Mouse (Mus musculus): ENCODE measurements around the gene Cd72. TPM values are rescaled to one million over a fixed set of nuclear protein-coding genes. Genes with fewer than 3 reads are reported as not detected.

Cd72 gene
- polyA plus RNA-seq, 1 experiment from 2014 or later, result 2.9 TPM

DNA sequence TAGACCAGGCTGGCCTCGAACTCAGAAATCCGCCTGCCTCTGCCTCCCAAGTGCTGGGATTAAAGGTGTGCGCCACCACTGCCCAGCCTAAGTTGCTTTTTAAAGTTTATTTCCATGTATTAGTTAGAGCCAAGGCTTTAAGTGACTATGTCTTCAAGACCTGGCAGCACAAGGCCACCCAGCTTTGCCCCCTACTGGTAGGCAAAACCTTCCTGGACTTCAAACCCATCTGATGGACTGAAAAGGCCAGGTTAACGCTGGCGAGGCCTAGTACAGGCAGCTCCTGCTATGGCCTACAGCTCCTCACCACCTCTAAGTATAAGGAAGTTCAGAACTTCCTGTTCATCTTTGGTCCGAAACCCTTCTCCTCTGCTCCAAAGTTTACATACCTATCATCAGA lies 22.2 kb upstream of the Cd72 start:
- WGBS, result 89% methylated on average over 6 of the region's 6 CpGs
- Histone ChIP-seq H3K4me2 (replicated peaks) (no peak overlapping the region), H3K9ac (replicated peaks) (no peak overlapping the region), H3K27me3 (no peaks in the 10 kb centered on the region), H3K9me3 (no peaks in the 10 kb centered on the region), H3K4me3 (no peak overlapping the region), H3K36me3 (no peaks in the 10 kb centered on the region), H3K4me1 (no peaks in the 10 kb centered on the region), H3K27ac (replicated peaks) (no peak overlapping the region)
- ATAC-seq (ENCODE audit: low FRiP score, low read depth), result no peak

DNA sequence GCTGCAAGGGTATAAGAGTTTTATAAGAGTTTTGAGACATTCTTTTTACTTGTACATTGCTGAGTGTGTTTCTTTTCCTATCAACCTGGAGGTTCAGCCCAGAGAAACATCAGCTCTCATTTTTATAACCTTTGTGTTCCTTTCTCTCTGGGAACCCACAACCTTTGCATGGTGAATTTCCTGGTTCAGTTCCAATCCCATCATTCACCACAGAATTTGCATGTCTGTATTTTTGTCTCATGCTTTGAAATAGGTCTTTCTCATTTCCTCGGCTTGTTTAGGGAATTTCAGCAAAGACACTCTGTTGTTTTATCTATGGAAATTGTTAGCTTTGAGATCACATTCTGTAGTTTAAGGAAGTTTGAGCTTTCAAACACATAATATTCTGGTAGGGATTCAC lies 19.2 kb upstream of the Cd72 start:
- H3K4me3 ChIP-seq, result no peak overlapping the region
- H3K4me2 ChIP-seq (replicated peaks), result no peak overlapping the region
- H3K36me3 ChIP-seq, result no peaks in the 10 kb centered on the region
- no peaks in the 10 kb centered on the region for H3K27me3 ChIP-seq
- 68% methylated on average over 1 of the region's 1 CpGs for WGBS
- H3K27ac ChIP-seq (replicated peaks), result no peak overlapping the region
- no peaks in the 10 kb centered on the region for H3K4me1 ChIP-seq
- H3K9me3 ChIP-seq, result no peaks in the 10 kb centered on the region
- ATAC-seq (ENCODE audit: low FRiP score, low read depth), result no peak
- H3K9ac ChIP-seq (replicated peaks), result no peak overlapping the region

DNA sequence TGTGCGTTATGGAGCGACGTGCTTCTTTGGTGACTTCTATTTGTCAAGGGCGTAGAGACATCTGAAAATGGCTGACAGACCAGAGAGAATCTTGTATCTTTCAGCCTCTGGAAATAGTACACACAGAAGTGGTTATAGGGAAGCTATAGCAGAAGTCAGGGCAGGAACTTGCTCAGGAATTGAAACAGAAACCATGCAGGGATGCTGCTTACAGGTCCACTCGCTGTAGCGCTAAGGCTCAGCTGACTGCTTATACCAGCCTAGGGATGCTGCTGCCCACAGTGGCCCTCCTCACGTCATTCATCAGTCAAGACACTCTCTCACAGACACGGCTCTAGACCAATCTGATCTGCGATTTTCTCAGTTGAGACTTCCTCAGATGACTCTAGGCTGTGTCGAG lies 15.9 kb upstream of the Cd72 start:
- no peaks in the 10 kb centered on the region for H3K27me3 ChIP-seq
- no peak overlapping the region for H3K4me3 ChIP-seq
- 94% methylated on average over 10 of the region's 10 CpGs for WGBS
- H3K9ac ChIP-seq (replicated peaks), result no peak overlapping the region
- no peak overlapping the region for H3K4me2 ChIP-seq (replicated peaks)
- H3K4me1 ChIP-seq, result no peaks in the 10 kb centered on the region
- no peak overlapping the region for H3K27ac ChIP-seq (replicated peaks)
- ATAC-seq (ENCODE audit: low FRiP score, low read depth), result no peak
- H3K36me3 ChIP-seq, result no peaks in the 10 kb centered on the region
- H3K9me3 ChIP-seq, result no peaks in the 10 kb centered on the region

DNA sequence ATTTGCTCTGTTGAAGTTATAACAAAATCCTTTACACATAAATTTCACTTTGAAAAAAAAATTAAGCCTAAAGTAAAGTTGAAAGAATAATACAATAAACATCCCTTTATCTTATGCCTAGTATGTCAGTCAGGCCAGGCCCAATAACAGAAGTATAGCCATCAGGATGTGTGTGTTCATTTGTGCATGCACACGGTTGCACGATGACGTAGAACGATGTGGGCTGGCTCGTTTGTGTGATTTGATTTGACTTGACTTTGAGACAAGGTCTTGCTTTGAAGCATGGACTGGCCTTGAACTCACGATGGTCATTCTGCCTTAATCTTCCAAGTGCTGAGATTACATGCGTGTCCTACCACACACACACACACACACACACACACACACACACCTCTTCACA lies 12.4 kb upstream of the Cd72 start:
- Histone ChIP-seq H3K36me3 (no peaks in the 10 kb centered on the region), H3K4me2 (replicated peaks) (no peak overlapping the region), H3K27ac (replicated peaks) (no peak overlapping the region), H3K9me3 (no peaks in the 10 kb centered on the region), H3K4me1 (no peaks in the 10 kb centered on the region), H3K27me3 (no peaks in the 10 kb centered on the region), H3K4me3 (no peak overlapping the region), H3K9ac (replicated peaks) (no peak overlapping the region)
- WGBS, result 90% methylated on average over 7 of the region's 7 CpGs
- ATAC-seq (ENCODE audit: low FRiP score, low read depth), result no peak

DNA sequence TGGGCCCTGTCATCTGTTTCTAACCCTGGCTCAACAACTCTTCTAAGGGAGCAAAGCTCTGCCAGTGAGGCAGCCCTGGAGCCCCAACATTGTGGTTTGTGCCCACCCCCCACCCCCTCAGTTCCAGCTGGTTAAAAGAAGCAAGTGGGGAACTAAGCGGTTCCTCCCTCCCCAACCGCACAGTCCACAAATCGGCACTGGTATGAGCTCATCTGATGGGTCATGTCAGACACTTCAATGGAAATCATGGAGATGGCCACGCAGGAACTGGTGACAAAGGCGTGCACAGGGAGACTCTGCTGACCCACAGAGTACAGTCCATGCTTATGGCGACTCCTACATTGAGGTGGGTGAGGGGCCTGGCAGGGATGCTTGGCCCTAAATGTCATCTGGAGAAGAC lies 11.5 kb upstream of the Cd72 start:
- no peaks in the 10 kb centered on the region for H3K9me3 ChIP-seq
- WGBS, result 93% methylated on average over 6 of the region's 6 CpGs
- H3K4me3 ChIP-seq, result no peak overlapping the region
- no peak overlapping the region for H3K27ac ChIP-seq (replicated peaks)
- H3K9ac ChIP-seq (replicated peaks), result no peak overlapping the region
- ATAC-seq (ENCODE audit: low FRiP score, low read depth), result no peak
- no peaks in the 10 kb centered on the region for H3K4me1 ChIP-seq
- no peaks in the 10 kb centered on the region for H3K36me3 ChIP-seq
- H3K27me3 ChIP-seq, result no peaks in the 10 kb centered on the region
- no peak overlapping the region for H3K4me2 ChIP-seq (replicated peaks)

DNA sequence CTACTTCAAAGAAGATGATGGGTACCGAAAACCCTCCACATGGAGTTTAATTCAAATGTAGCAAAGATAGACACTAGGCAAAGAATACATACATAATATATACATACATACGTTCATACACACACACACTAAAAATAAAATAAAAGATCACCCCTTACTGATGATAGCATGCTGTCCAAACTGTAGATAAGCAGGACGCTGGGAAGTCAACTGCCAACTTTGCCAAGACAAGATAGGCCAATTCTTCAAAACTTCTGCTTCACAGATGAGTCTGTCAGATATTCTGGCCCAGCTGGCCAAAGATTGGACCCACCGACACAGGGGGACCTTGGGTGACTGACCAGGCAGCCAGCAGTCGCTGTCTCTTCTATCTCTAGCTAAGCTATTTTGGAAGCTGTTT lies 8.7 kb upstream of the Cd72 start:
- WGBS, result 88% methylated on average over 5 of the region's 5 CpGs
- H3K36me3 ChIP-seq, result no peaks in the 10 kb centered on the region
- H3K4me2 ChIP-seq (replicated peaks), result no peak overlapping the region
- H3K27me3 ChIP-seq, result 0 out of 2 replicates have a peak, but pooled peaks cover 4% of the 10 kb centered on the region
- H3K27ac ChIP-seq (replicated peaks), result no peak overlapping the region
- no peak overlapping the region for H3K9ac ChIP-seq (replicated peaks)
- H3K4me3 ChIP-seq, result no peak overlapping the region
- ATAC-seq (ENCODE audit: low FRiP score, low read depth), result no peak
- no peaks in the 10 kb centered on the region for H3K4me1 ChIP-seq
- H3K9me3 ChIP-seq, result no peaks in the 10 kb centered on the region

DNA sequence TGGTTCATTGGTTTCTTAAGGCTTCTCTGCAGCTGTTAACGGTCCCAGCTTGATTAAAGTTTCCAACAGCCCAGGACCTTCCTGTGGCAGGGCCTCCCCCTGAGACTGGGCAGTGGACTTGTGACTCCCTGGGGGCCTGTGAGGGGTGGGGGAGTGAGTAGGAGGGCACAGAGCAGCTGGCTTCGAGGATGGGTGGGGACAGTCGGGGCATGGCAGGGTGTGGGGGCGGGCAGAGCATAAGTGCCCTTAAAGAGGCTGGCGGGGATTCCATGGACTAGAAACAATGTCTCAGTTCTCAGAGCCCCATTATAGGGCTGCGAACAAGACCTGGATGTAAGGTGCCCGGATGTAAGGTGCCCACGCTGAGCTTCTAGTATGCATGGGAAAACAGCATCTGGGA lies 2.7 kb upstream of the Cd72 start:
- Histone ChIP-seq H3K36me3 (no peaks in the 10 kb centered on the region), H3K9ac (replicated peaks) (no peak overlapping the region), H3K27ac (replicated peaks) (no peak overlapping the region), H3K9me3 (no peaks in the 10 kb centered on the region), H3K4me3 (no peak overlapping the region), H3K27me3 (peaks cover 41% of the 10 kb centered on the region), H3K4me1 (peaks cover 15% of the 10 kb centered on the region), H3K4me2 (replicated peaks) (no peak overlapping the region)
- ATAC-seq (ENCODE audit: low FRiP score, low read depth), result no peak
- 24% methylated on average over 8 of the region's 8 CpGs for WGBS

DNA sequence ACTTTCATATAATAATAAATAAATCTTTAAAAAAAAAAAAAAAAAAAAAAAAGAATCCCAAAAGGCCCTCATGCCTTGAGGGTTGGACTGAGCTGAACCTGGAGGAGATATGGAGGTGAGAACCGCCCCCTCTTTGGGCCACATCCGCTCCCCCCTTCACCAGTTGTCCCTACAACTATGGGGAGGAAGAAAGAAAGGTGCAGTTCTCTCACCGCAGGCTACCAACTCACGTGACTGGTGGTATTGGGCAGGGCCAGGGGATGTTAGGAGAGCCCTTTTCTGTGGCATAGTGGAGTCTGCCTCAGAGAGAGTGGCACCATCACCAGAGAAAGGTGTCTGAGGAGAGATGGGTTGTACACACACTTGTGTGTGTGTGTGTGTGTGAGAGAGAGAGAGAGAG lies 2.0 kb upstream of the Cd72 start:
- H3K4me2 ChIP-seq (replicated peaks), result no peak overlapping the region
- 25% methylated on average over 4 of the region's 4 CpGs for WGBS
- peaks cover 47% of the 10 kb centered on the region for H3K27me3 ChIP-seq
- H3K9ac ChIP-seq (replicated peaks), result no peak overlapping the region
- H3K27ac ChIP-seq (replicated peaks), result no peak overlapping the region
- H3K4me1 ChIP-seq, result peaks cover 15% of the 10 kb centered on the region
- no peaks in the 10 kb centered on the region for H3K9me3 ChIP-seq
- H3K4me3 ChIP-seq, result no peak overlapping the region
- no peak for ATAC-seq (ENCODE audit: low FRiP score, low read depth)
- H3K36me3 ChIP-seq, result no peaks in the 10 kb centered on the region

DNA sequence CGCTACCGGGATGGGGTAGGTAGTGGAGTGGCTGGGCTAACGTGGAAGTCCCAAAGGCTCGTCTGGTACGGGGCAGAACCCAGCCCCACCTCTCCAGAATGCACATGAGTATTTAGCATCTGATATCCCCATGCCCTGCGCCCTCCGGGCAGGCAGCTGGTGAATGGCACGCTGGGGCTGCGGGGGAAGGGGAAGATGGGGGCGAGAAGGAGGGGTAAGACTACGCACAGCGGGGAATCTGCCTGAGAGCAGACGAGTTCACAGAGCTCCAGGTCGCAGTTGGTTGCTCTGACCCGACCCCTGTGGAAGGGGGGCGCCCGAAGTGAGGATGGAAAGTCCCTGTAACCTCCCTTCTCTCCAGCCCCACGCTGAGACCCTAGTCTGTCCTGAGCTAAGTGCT lies 1.0 kb downstream of the Cd72 start:
- WGBS, result 2% methylated on average over 18 of the region's 18 CpGs
- peak; percentile 52; the same call in 1 of the 2 replicates for ATAC-seq (ENCODE audit: low FRiP score, low read depth)
- Histone ChIP-seq H3K4me1 (peaks cover 15% of the 10 kb centered on the region), H3K9me3 (no peaks in the 10 kb centered on the region), H3K4me3 (peak overlapping the region; percentile 26), H3K9ac (replicated peaks) (0 out of 2 replicates have a peak overlapping the region, but pooled peaks have one; percentile 11), H3K27me3 (peaks cover 46% of the 10 kb centered on the region), H3K36me3 (peaks cover 2% of the 10 kb centered on the region; the same call in 1 of the 2 replicates), H3K27ac (replicated peaks) (no peak overlapping the region), H3K4me2 (replicated peaks) (peak overlapping the region; percentile 48)

DNA sequence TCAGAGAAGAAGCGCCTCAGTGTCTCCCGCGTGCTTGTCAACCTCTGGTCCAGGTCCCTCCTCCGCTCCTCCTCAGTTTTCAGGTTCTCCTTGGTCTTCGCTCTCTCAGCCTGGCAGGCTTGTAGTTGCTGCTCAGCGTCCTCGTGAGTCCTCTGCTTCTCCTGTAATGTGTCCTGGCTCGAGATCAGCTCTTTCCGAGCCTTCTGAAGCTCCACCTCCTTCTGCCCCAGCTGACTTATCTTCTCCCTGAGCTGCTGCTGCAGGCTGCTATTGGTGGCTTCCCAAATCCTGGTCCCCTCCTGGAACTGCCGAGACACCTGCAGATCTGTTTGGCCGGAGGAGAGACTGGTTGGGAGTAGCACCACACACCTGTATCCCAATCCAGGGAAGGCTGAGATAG lies 2.1 kb downstream of the Cd72 start:
- peaks cover 42% of the 10 kb centered on the region for H3K27me3 ChIP-seq
- H3K9ac ChIP-seq (replicated peaks), result no peak overlapping the region
- 66% methylated on average over 11 of the region's 11 CpGs for WGBS
- H3K4me2 ChIP-seq (replicated peaks), result no peak overlapping the region
- peaks cover 14% of the 10 kb centered on the region for H3K4me1 ChIP-seq
- H3K27ac ChIP-seq (replicated peaks), result no peak overlapping the region
- no peaks in the 10 kb centered on the region for H3K9me3 ChIP-seq
- peaks cover 13% of the 10 kb centered on the region for H3K36me3 ChIP-seq
- no peak overlapping the region for H3K4me3 ChIP-seq
- ATAC-seq (ENCODE audit: low FRiP score, low read depth), result no peak

DNA sequence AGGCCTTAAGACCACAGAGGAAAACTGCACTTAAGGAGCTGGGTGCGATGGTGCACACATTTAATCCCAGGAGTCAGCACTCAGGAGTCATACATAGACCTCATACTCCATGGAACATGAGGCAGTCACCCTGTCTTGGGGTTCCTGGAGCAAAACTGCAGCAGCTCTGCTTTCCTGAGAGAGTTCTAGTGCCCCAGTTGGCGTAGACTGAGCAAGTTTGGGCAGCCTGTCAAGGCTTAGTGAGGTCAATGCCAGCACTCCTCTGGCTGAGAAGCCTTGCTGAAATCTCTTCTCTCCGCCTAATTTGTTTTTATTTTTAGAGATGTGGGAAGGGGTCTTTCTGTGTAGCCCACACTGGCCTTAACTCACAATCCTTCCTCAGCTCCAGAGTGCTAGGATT lies 5.9 kb downstream of the Cd72 start:
- no peak for ATAC-seq (ENCODE audit: low FRiP score, low read depth)
- Histone ChIP-seq H3K27ac (replicated peaks) (no peak overlapping the region), H3K4me3 (no peak overlapping the region), H3K27me3 (peaks cover 20% of the 10 kb centered on the region), H3K4me2 (replicated peaks) (no peak overlapping the region), H3K9me3 (no peaks in the 10 kb centered on the region), H3K36me3 (peaks cover 38% of the 10 kb centered on the region), H3K4me1 (peaks cover 16% of the 10 kb centered on the region), H3K9ac (replicated peaks) (no peak overlapping the region)
- WGBS, result 86% methylated on average over 3 of the region's 3 CpGs

DNA sequence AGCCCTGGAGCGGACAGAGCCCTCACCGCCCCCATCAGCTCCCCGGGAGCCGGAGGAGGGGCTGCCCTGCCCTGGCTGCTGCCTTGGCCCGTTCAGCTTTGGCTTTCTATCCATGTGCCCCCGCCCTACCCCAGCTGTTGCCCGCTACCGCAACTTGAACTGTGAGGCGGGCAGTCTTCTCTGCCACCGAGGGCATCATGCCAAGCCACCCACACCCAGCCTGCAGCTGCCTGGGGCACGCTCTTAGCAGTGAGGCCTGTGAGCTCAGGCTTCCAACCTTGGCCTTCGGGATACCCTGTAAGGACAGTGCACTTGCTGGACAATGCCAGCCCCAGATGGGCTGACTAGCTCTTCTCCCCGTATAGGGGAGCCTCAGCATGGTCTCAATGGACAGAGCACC lies 7.2 kb downstream of the Cd72 start:
- no peak for ATAC-seq (ENCODE audit: low FRiP score, low read depth)
- 89% methylated on average over 13 of the region's 13 CpGs for WGBS
- no peaks in the 10 kb centered on the region for H3K9me3 ChIP-seq

DNA sequence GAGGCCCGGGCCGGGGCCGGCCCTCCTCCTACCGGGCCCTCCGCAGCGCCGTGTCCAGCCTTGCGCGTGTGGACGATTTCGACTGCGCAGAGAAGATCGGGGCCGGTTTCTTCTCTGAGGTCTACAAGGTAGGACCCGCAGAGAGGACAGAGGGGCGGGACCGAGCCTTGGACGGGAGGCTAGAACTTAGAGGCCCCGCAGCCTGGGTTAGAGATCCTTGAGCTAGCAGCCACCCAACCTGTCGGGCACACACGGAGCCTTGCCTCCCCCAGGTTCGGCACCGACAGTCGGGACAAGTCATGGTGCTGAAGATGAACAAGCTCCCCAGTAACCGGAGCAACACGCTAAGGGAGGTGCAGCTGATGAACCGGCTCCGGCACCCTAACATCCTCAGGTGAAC lies 10.9 kb downstream of the Cd72 start:
- WGBS, result under 1% methylated on average over 28 of the region's 28 CpGs
- peaks cover 37% of the 10 kb centered on the region for H3K36me3 ChIP-seq
- peak overlapping the region; percentile 92 for H3K4me2 ChIP-seq (replicated peaks)
- ATAC-seq (ENCODE audit: low FRiP score, low read depth), result 0 out of 2 replicates have a peak, but pooled peaks have one; percentile 4
- H3K27ac ChIP-seq (replicated peaks), result peak overlapping the region; percentile 96
- peaks cover 13% of the 10 kb centered on the region for H3K4me1 ChIP-seq
- 0 out of 2 replicates have a peak, but pooled peaks cover 3% of the 10 kb centered on the region for H3K27me3 ChIP-seq
- peak overlapping the region; percentile 96 for H3K4me3 ChIP-seq
- H3K9me3 ChIP-seq, result no peaks in the 10 kb centered on the region
- H3K9ac ChIP-seq (replicated peaks), result peak overlapping the region; percentile 100

More for the DNA sequence above, 7.2 kb downstream of the Cd72 start:
- Histone ChIP-seq H3K27ac (replicated peaks) (no peak overlapping the region), H3K9ac (replicated peaks) (no peak overlapping the region), H3K4me1 (peaks cover 13% of the 10 kb centered on the region), H3K4me3 (no peak overlapping the region), H3K27me3 (peaks cover 7% of the 10 kb centered on the region), H3K4me2 (replicated peaks) (no peak overlapping the region), H3K36me3 (peaks cover 38% of the 10 kb centered on the region)
